Mouse (Mus musculus) neural tube, embryonic 14.5 days (tissue): ENCODE data around the gene Asrgl1. TPM values are rescaled to one million over a fixed set of nuclear protein-coding genes. Genes with fewer than 3 reads are reported as not detected.

ENCODE experiments used
- polyA plus RNA-seq: library from polyadenylated mRNA; unstranded; fragments of >200 nt; fragmentation: Nextera tagmentation; extraction: Ambion mirVana; gene quantifications from 2 replicates; pipeline ENCODE4 v1.2.1, GENCODE M21; 2014

The Asrgl1 gene
- polyA plus RNA-seq, 1 experiment from 2014 or later, result 31.3 TPM

Other genes starting within 250 kb of the Asrgl1 start
- gene 1810009A15Rik, start 246.8 kb downstream of the Asrgl1 start, polyA plus RNA-seq, result 39.0 and 48.9 TPM in 2 replicates
- 0.39 TPM in 1 of 2 replicates, not detected in the other for gene Gm49416, start 246.7 kb downstream of the Asrgl1 start, polyA plus RNA-seq
- 22.0 and 30.3 TPM in 2 replicates for gene Ints5, start 242.6 kb downstream of the Asrgl1 start, polyA plus RNA-seq
- 69.9 and 92.2 TPM in 2 replicates for gene Ganab, start 237.6 kb downstream of the Asrgl1 start, polyA plus RNA-seq
- 66.3 and 67.2 TPM in 2 replicates for gene B3gat3, start 215.3 kb downstream of the Asrgl1 start, polyA plus RNA-seq
- gene Rom1, start 206.3 kb downstream of the Asrgl1 start, polyA plus RNA-seq, result 1.1 and 1.7 TPM in 2 replicates
- gene Eml3, start 206.1 kb downstream of the Asrgl1 start, polyA plus RNA-seq, result 6.2 and 8.7 TPM in 2 replicates
- 29.1 and 33.7 TPM in 2 replicates for gene Mta2, start 193.8 kb downstream of the Asrgl1 start, polyA plus RNA-seq
- gene Tut1, start 181.8 kb downstream of the Asrgl1 start, polyA plus RNA-seq, result 20.4 and 25.3 TPM in 2 replicates
- gene Eef1g, start 168.6 kb downstream of the Asrgl1 start, polyA plus RNA-seq, result 297 and 333 TPM in 2 replicates
- gene Ahnak, start 146.4 kb downstream of the Asrgl1 start, polyA plus RNA-seq, result 2.7 and 3.7 TPM in 2 replicates
- not detected in 2 replicates for gene Scgb1a1, start 47.7 kb downstream of the Asrgl1 start, polyA plus RNA-seq